Mouse (Mus musculus): ENCODE results near the gene Setd4. TPM values are rescaled to one million over a fixed set of nuclear protein-coding genes. Genes with fewer than 3 reads are reported as not detected.
A peak's percentile ranks its signal among the peaks of the same experiment; 100 is the strongest.

Gene Setd4
- polyA plus RNA-seq, 1 experiment from 2014 or later = 4.3 TPM

DNA sequence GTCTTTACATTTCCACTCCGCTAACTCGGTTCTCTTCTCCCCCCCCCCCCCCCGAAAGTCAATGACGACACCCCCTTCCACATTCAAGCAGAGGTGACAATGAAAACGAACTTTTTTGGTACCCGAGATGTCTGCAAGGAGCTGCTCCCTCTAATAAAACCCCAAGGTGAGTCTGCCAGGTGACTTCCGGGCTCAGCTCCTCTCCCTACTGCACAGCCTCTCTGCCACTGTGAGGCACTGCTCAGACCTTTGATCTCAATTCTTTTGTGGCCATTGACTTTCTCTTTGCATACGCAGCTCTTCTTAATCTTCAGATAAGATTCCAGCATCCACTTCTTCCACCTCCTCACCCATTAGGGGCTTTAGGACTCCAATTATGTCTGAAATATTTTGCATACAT lies 4.9 kb upstream of the Setd4 start:
- 65% methylated on average over 8 of the region's 8 CpGs for WGBS (ENCODE audit: insufficient replicate concordance)
- H3K4me3 ChIP-seq (replicated peaks) = no peak overlapping the region
- ATAC-seq (ENCODE audit: insufficient read depth) = no peak
- H3K27ac ChIP-seq (replicated peaks) = no peak overlapping the region
- H3K4me1 ChIP-seq (replicated peaks) = peaks cover 31% of the 10 kb centered on the region
- H3K36me3 ChIP-seq (replicated peaks) = no peaks in the 10 kb centered on the region
- H3K9me3 ChIP-seq (replicated peaks) = no peaks in the 10 kb centered on the region
- H3K9ac ChIP-seq = no peak overlapping the region
- peak overlapping the region; percentile 92 for H3K4me2 ChIP-seq
- H3K27me3 ChIP-seq = peaks cover 12% of the 10 kb centered on the region

GRCm38 (mm10) chr16:93607669-93608101 lies 3.8 kb upstream of the Setd4 start:
- H3K4me1 ChIP-seq (replicated peaks) = peaks cover 34% of the 10 kb centered on the region
- no peaks in the 10 kb centered on the region for H3K9me3 ChIP-seq (replicated peaks)
- H3K4me3 ChIP-seq (replicated peaks) = peak overlapping the region; percentile 63
- no peaks in the 10 kb centered on the region for H3K36me3 ChIP-seq (replicated peaks)
- WGBS (ENCODE audit: insufficient replicate concordance) = under 1% methylated on average over 32 of the region's 32 CpGs
- H3K27me3 ChIP-seq = peaks cover 12% of the 10 kb centered on the region
- H3K4me2 ChIP-seq = peak overlapping the region; percentile 92
- ATAC-seq (ENCODE audit: insufficient read depth) = peak; percentile 17; the same call in 1 of the 2 replicates
- peak overlapping the region; percentile 63 for H3K9ac ChIP-seq
- no peak overlapping the region for H3K27ac ChIP-seq (replicated peaks)

DNA sequence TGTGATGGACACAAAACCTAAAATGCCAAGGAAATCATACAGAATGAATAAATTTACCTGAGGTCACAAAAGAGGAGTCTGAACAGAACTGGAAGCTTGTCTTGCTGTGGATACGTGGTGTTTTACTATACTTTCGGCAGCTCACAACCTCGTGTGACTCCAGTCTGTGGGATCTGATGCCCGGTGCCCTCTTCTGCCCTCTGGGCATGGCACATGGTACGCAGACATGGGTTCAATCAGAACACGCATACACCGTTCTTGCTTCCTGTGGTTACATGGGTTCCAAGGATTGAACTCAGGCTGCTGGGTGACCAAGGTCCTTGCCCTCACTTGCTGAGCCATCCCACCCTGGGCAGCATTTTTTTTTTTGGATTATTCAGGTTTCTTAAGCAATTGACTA lies 2.3 kb upstream of the Setd4 start:
- Histone ChIP-seq H3K9me3 (replicated peaks) (no peaks in the 10 kb centered on the region), H3K36me3 (replicated peaks) (no peaks in the 10 kb centered on the region), H3K27me3 (peaks cover 12% of the 10 kb centered on the region), H3K4me2 (no peak overlapping the region), H3K4me3 (replicated peaks) (no peak overlapping the region), H3K4me1 (replicated peaks) (peaks cover 35% of the 10 kb centered on the region), H3K9ac (no peak overlapping the region), H3K27ac (replicated peaks) (no peak overlapping the region)
- ATAC-seq (ENCODE audit: insufficient read depth) = no peak
- 74% methylated on average over 7 of the region's 7 CpGs for WGBS (ENCODE audit: insufficient replicate concordance)

- Histone ChIP-seq H3K27ac (replicated peaks) (no peak within 1 kb of the TSS), H3K9ac (peak within 1 kb of the TSS; percentile 82; the same call in 1 of the 2 replicates), H3K9me3 (replicated peaks) (no peaks in the 10 kb centered on the region), H3K36me3 (replicated peaks) (no peaks in the 10 kb centered on the region), H3K27me3 (peaks cover 12% of the 10 kb centered on the region), H3K4me3 (replicated peaks) (peak within 1 kb of the TSS; percentile 85), H3K4me1 (replicated peaks) (peaks cover 35% of the 10 kb centered on the region), H3K4me2 (peak within 1 kb of the TSS; percentile 97)
- ATAC-seq (ENCODE audit: insufficient read depth) = no peak
- 66% methylated on average over 4 of the region's 4 CpGs for WGBS (ENCODE audit: insufficient replicate concordance)
These were observed 1.7 kb upstream of the Setd4 start, which contains the start of gene Cbr1 for GRCm38 (mm10) chr16:93605553-93605952. Gene Cbr1, plus strand, starts transcription at chr16:93605853.

- H3K27ac ChIP-seq (replicated peaks) = peak overlapping the region; percentile 86
- ATAC-seq (ENCODE audit: insufficient read depth) = no peak
- H3K4me1 ChIP-seq (replicated peaks) = peaks cover 40% of the 10 kb centered on the region
- no peaks in the 10 kb centered on the region for H3K9me3 ChIP-seq (replicated peaks)
- peaks cover 12% of the 10 kb centered on the region for H3K27me3 ChIP-seq
- H3K9ac ChIP-seq = peak overlapping the region; percentile 82
- no peaks in the 10 kb centered on the region for H3K36me3 ChIP-seq (replicated peaks)
- H3K4me2 ChIP-seq = peak overlapping the region; percentile 97
- 15% methylated on average over 16 of the region's 16 CpGs for WGBS (ENCODE audit: insufficient replicate concordance)
- peak overlapping the region; percentile 85 for H3K4me3 ChIP-seq (replicated peaks)
These were observed 662 bp upstream of the Setd4 start for GRCm38 (mm10) chr16:93604481-93604969.

DNA sequence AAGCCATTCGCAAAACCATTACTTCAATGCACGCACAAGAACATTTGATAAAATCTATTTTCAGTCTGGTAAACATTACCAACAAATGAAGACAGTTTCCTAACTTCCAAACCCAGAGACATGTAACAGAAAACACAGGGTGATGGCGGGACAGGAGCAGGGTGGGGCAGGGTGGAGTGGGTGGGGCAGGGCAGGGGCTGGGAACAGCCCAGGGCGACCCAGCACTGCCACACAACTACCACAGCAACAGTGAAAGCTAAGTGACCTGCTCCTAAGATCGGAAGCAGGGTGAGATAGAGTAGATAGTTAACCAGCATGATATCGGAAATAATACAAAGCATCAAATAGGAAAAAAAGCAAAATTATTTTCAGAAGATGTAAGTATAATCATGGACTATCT lies 4.4 kb downstream of the Setd4 start:
- no peak overlapping the region for H3K4me3 ChIP-seq (replicated peaks)
- no peaks in the 10 kb centered on the region for H3K27me3 ChIP-seq
- H3K4me2 ChIP-seq = peak overlapping the region; percentile 50
- H3K36me3 ChIP-seq (replicated peaks) = peaks cover 15% of the 10 kb centered on the region; the same call in 1 of the 2 replicates
- H3K4me1 ChIP-seq (replicated peaks) = peaks cover 29% of the 10 kb centered on the region
- ATAC-seq (ENCODE audit: insufficient read depth) = peak; percentile 47
- no peaks in the 10 kb centered on the region for H3K9me3 ChIP-seq (replicated peaks)
- WGBS (ENCODE audit: insufficient replicate concordance) = 43% methylated on average over 6 of the region's 6 CpGs
- no peak overlapping the region; the same call in 1 of the 2 replicates for H3K27ac ChIP-seq (replicated peaks)
- H3K9ac ChIP-seq = no peak overlapping the region

GRCm38 (mm10) chr16:93597551-93597950 lies 6.3 kb downstream of the Setd4 start:
- WGBS (ENCODE audit: insufficient replicate concordance) = 83% methylated on average over 9 of the region's 9 CpGs
- peaks cover 20% of the 10 kb centered on the region for H3K4me1 ChIP-seq (replicated peaks)
- no peak overlapping the region for H3K27ac ChIP-seq (replicated peaks)
- no peak overlapping the region for H3K4me2 ChIP-seq
- peaks cover 24% of the 10 kb centered on the region; the same call in 1 of the 2 replicates for H3K36me3 ChIP-seq (replicated peaks)
- H3K4me3 ChIP-seq (replicated peaks) = no peak overlapping the region
- no peak for ATAC-seq (ENCODE audit: insufficient read depth)
- H3K27me3 ChIP-seq = no peaks in the 10 kb centered on the region
- no peaks in the 10 kb centered on the region for H3K9me3 ChIP-seq (replicated peaks)
- no peak overlapping the region for H3K9ac ChIP-seq

DNA sequence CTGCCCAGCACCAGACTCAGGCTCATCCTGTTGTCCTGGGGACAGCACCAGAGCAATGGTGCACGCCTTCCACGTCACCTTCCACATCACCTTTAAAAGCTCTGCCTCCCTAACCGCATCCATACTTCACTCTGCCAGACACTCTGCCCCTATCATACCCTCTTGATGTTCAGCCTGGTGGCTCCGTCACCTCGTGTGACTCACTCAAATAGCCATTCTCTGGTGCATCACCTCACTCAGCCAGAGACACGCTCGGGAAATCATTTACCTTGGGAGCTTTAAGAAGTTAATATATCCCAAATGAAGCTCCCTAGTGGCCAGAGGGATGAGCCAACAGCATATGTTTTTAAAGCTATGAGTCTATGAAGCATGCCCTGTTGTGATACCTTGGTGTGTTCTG lies 7.1 kb downstream of the Setd4 start:
- no peaks in the 10 kb centered on the region for H3K9me3 ChIP-seq (replicated peaks)
- no peak overlapping the region for H3K4me2 ChIP-seq
- no peak for ATAC-seq (ENCODE audit: insufficient read depth)
- peaks cover 24% of the 10 kb centered on the region; the same call in 1 of the 2 replicates for H3K36me3 ChIP-seq (replicated peaks)
- H3K4me1 ChIP-seq (replicated peaks) = peaks cover 20% of the 10 kb centered on the region
- WGBS (ENCODE audit: insufficient replicate concordance) = 79% methylated on average over 7 of the region's 7 CpGs
- H3K27ac ChIP-seq (replicated peaks) = no peak overlapping the region
- no peaks in the 10 kb centered on the region for H3K27me3 ChIP-seq
- no peak overlapping the region for H3K9ac ChIP-seq
- H3K4me3 ChIP-seq (replicated peaks) = no peak overlapping the region

GRCm38 (mm10) chr16:93595766-93596165 lies 8.1 kb downstream of the Setd4 start:
- Histone ChIP-seq H3K4me3 (replicated peaks) (no peak overlapping the region), H3K9me3 (replicated peaks) (no peaks in the 10 kb centered on the region), H3K27ac (replicated peaks) (no peak overlapping the region), H3K9ac (no peak overlapping the region), H3K36me3 (replicated peaks) (peaks cover 24% of the 10 kb centered on the region; the same call in 1 of the 2 replicates), H3K4me1 (replicated peaks) (peaks cover 20% of the 10 kb centered on the region), H3K4me2 (no peak overlapping the region), H3K27me3 (no peaks in the 10 kb centered on the region)
- WGBS (ENCODE audit: insufficient replicate concordance) = 77% methylated on average over 5 of the region's 5 CpGs
- no peak for ATAC-seq (ENCODE audit: insufficient read depth)

DNA sequence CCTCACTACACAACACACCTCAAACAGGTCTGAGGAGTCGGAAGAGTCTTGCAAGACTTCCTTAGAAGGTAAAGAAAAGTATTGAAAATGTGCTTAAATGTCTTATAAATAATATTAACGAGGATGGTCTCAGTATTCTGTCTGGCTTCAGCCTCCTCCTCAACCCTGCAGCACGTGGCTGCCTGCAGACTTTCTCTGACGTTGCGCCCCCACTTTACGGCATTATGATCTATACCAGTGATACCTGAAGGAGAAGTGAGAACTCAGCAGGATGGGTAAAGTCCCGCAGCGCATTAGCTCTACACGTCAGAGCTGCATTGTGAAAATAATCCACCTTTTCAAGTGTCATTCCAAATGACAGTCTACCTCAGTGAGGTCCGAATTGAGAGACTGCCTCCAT lies 9.4 kb downstream of the Setd4 start:
- ATAC-seq (ENCODE audit: insufficient read depth) = no peak

GRCm38 (mm10) chr16:93593406-93593805 lies 10.5 kb downstream of the Setd4 start:
- H3K27ac ChIP-seq (replicated peaks) = no peak overlapping the region
- H3K4me2 ChIP-seq = no peak overlapping the region
- peaks cover 18% of the 10 kb centered on the region; the same call in 1 of the 2 replicates for H3K36me3 ChIP-seq (replicated peaks)
- H3K9me3 ChIP-seq (replicated peaks) = no peaks in the 10 kb centered on the region
- 67% methylated on average over 8 of the region's 8 CpGs for WGBS (ENCODE audit: insufficient replicate concordance)
- no peaks in the 10 kb centered on the region for H3K27me3 ChIP-seq
- H3K9ac ChIP-seq = no peak overlapping the region
- no peak overlapping the region for H3K4me3 ChIP-seq (replicated peaks)
- no peak for ATAC-seq (ENCODE audit: insufficient read depth)
- peaks cover 3% of the 10 kb centered on the region; the same call in 1 of the 2 replicates for H3K4me1 ChIP-seq (replicated peaks)

More for the DNA sequence above, 9.4 kb downstream of the Setd4 start:
- Histone ChIP-seq H3K27me3 (no peaks in the 10 kb centered on the region), H3K4me2 (no peak overlapping the region), H3K27ac (replicated peaks) (no peak overlapping the region), H3K9ac (no peak overlapping the region), H3K36me3 (replicated peaks) (peaks cover 24% of the 10 kb centered on the region; the same call in 1 of the 2 replicates), H3K4me1 (replicated peaks) (peaks cover 14% of the 10 kb centered on the region), H3K9me3 (replicated peaks) (no peaks in the 10 kb centered on the region), H3K4me3 (replicated peaks) (no peak overlapping the region)
- 81% methylated on average over 10 of the region's 10 CpGs for WGBS (ENCODE audit: insufficient replicate concordance)

DNA sequence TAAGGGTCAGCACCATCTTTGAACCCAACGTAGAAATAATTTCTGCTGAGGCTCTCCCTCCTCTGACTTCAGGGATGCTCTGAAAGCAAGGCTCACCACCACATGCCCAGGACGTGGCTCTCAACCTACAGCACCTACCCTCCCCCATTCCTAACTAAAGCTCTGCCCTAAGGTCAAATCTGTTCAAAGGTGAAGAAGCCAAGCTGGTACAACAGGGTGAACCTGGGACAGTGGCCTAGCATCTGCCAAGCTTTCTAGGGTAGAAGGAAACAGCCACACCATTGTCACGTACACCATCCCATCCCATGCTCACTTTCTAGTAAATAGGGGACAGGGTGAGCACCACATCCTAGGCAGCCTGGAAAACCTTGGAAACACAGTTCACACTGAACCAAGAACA lies 11.2 kb downstream of the Setd4 start:
- H3K27ac ChIP-seq (replicated peaks) = no peak overlapping the region

More for the DNA sequence above, 11.2 kb downstream of the Setd4 start:
- Histone ChIP-seq H3K4me1 (replicated peaks) (no peaks in the 10 kb centered on the region; the same call in 1 of the 2 replicates), H3K36me3 (replicated peaks) (0 out of 2 replicates have a peak, but pooled peaks cover 12% of the 10 kb centered on the region), H3K4me2 (no peak overlapping the region), H3K9ac (no peak overlapping the region), H3K4me3 (replicated peaks) (no peak overlapping the region), H3K9me3 (replicated peaks) (no peaks in the 10 kb centered on the region), H3K27me3 (no peaks in the 10 kb centered on the region)
- ATAC-seq (ENCODE audit: insufficient read depth) = no peak
- WGBS (ENCODE audit: insufficient replicate concordance) = 75% methylated on average over 3 of the region's 3 CpGs

Data from liver, embryonic 15.5 days (tissue).